Mouse (Mus musculus) kidney, adult 9 months (tissue): ENCODE measurements at regions not wholly inside any gene's neighbourhood (a gene's known extent, or its start where the extent isn't known, plus 50 kb on each side); places are given as distances from the start of the nearest gene placed in this dataset.
A peak's percentile ranks its signal among the peaks of the same experiment; 100 is the strongest.

Experiments
- DNase-seq: peaks from one replicate; pipeline ENCODE4 v3.0.0; 2022

- DNase-seq, result no peak
Observed at GRCm38 (mm10) chr5:64401737-64402136, 245.6 kb downstream of the Tbc1d1 start.

DNA sequence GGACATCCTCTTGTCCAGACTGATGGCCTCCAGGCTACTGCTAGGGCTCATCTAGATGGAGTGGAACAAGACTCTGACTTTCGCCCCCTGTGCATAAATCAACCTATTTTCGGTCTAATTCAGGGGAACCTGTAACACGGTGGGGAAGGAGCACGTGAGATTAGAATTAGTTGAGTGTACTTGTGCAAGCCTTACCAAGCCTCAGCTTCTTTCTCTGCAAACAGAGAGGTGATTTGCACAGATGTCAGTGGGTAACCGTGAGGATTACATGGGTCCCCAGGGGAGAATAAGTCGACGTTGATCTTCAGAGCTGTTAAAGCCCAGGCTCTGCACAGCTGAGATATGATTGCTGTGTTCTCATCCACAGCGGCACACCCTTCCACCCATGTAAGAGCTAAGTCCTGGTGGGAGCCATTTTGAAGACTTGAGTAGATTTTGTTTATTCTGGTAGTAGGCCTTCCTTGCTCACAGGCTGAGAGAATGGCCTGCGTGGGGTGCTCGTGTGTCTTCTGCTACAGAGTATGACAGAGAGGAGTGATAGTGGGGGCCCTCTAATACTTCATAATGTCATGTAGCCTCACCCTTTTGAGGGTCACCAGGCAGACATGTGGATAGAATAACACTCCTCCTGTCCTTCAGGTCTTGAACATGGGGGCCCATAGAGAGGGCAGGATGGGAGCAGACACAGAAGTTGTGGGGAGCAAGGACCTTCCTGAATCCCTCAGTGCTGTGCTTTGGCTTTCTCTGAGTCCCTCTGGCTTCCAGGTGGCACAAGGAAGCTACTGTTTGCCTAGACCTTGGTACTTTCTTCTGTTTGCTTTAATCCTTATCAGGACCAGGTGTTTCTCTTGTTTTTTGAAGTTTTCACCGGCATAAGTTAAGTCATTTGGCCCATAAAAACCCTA lies 247.2 kb downstream of the Tbc1d1 start:
- DNase-seq, result no peak

DNA sequence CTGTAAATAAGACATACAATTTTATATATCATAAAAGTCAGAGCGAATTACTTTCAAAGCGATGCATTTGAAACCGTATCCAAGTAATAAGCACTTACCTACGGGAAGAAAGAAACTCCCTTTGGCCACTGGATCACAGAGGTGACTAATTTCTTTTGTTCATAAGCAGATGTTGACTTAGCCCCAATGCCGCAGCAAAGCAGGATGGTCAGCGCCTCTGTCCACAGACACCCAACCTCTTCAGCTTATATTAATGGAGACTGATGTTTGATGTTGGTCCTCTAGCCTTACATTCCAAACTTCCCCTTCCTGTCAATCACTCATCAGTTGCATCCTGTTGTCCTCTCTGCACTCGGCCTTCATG lies 247.9 kb downstream of the Tbc1d1 start:
- DNase-seq, result no peak

DNA sequence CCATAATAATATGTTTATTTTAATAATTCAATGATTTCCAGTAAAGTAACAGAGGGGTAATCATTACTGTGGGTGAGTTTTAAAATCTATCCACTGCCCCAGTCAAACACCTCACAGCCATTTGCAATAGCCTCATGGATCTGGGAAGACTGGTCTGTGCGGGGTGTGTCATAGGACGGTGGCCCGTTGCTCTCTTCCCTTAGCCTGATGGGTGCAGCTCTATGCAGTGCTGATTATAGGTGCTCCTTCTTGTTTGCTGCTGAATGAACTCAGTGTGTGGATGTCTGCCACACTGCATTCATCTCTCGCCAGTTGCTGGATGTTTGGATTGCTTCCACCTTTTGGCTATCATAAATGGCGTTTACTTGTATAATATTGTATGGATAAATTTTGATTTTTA lies 248.4 kb downstream of the Tbc1d1 start:
- DNase-seq, result no peak

GRCm38 (mm10) chr5:64408938-64409337 lies 252.8 kb downstream of the Tbc1d1 start:
- no peak for DNase-seq

DNA sequence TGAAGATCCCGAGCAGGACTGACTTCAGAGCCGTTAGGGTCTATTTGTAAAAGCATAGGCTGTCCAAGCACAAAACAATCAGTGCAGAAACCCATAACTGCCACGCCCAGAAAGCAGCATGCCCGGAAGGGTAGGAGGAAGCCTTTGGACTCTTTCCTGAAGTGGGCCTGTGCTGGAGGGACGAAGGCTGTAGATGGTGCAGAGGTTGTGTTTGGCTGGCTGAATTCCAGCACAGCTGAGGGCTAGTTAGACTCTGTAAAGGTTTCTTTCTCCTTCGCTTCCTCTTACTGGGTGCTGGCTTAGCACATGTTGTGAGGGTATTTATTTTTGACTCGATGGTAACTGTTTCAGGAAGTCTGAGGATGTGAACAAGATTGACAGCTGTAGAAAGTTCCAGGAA lies 254.5 kb downstream of the Tbc1d1 start:
- DNase-seq, result peak; percentile 60

GRCm38 (mm10) chr5:64414519-64414918 lies 258.4 kb downstream of the Tbc1d1 start:
- no peak for DNase-seq

DNA sequence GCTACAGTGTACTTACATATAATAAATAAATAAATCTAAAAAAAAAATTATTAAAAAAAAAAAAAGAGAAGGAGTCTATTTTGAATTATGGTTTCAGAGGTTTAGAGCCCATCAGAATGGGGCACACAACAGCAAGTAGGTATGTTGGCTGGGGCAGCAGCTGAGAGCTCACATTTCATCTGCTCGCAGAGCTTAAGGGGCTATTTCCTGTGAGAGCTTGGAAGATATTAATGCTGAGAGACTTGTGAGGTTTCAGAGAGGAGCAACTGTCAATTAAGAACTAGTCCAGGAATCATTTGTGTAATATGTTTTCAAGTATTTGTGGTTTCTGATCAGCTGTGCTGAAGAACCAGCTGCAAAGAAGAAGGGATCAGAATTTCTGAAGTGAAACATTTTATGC lies 263.3 kb downstream of the Tbc1d1 start:
- DNase-seq, result no peak

DNA sequence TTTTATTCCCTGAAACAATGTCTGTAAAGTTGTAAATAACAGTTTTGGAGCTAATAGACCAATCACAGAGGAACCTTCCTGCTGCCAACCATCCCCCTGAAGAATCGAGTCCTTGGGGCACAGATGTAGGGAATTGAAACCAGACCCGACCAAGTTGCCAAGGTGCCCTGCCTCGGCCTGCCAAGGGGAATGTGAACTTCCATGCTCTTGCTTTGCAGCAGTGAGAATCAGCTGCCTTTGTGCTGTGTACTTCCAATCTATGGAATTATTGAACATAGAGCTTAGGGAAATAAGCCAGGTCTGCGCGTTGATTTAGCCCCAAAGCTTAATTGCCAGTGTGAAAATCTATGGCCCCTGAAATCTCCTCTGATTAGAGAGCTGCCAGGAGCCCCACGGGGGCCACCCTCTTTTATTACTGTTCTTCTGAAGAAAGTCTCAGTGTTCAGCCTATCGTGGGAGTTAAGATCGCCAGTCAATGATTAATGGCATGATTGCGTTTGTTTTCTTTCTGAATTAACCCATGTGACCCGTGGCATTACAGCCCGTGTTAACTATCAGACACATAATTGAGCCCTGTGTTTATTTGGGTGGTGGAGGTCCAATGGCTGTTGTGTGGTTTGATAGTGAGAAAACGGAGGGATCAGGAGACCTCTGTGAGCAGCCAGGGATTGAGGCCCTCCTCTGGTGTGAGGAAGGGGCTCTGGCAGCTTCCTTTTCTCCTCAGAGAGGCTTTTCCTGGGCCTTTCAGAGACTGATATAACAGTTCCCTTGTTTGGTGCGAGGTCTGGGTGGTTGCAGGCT lies 266.9 kb downstream of the Tbc1d1 start:
- DNase-seq, result peak; percentile 64

DNA sequence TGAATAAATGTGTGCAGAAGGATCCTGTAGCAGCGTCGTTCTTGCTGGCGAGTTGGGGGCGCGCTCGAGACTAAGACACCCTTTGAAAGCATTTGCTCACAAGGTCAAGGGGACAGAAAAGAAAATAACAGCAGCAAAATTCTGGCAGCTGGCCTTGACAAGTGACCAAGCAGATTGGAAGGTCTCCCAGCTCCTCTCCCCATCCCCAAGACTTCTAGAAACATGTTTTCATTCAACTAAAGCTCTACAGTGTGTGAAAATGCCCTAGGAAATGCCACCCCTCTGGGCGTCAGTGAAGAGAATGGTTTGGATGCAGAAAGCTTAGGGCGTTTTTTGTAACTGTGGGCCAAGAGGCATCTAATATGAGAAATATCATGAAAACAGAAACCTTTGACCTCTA lies 272.7 kb downstream of the Tbc1d1 start:
- peak; percentile 19 for DNase-seq

GRCm38 (mm10) chr5:64430501-64430900 lies 274.4 kb downstream of the Tbc1d1 start:
- no peak for DNase-seq

GRCm38 (mm10) chr5:64431624-64432023 lies 275.5 kb downstream of the Tbc1d1 start:
- peak; percentile 27 for DNase-seq

- DNase-seq, result no peak
Observed at GRCm38 (mm10) chr5:64433786-64434185, 277.7 kb downstream of the Tbc1d1 start.

DNA sequence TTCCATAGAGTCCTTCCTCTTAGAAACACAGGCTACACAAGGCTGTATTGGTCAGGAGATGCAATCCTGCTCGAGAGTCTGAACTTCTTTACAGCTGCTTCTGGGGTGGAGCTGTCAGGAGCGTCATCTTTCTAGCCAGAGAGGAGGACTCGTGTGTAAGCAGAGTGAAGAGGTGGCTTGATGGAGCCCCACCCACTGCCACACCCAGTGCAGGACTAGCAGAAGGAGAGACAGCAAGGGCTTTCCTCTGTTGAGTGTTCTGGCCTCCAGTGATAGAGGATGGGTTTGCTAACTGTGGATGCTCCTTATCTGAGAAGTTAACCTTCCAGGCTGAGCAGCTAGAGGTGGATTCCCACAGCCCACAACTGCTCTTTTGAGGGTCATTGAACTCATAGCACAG lies 279.4 kb downstream of the Tbc1d1 start:
- DNase-seq, result no peak

DNA sequence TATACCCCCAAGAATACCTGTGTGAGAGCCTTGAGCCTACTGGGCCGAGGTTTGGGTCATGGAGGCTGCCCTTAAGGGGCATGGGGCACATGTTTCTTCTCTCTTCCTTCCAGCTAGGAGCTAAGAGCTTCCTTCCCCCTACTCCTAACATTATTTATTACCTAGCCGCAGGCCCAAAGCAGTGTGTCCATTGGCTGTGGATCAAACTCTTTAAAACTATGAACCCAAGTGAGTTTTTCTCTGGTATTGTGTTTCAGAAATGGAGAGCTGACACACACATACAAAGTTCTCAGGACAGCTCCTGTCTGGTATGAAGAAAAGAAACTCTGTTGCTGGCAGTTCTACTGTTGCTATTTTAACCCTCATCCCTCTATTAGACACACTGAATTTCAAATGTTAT lies 279.9 kb downstream of the Tbc1d1 start:
- no peak for DNase-seq

DNA sequence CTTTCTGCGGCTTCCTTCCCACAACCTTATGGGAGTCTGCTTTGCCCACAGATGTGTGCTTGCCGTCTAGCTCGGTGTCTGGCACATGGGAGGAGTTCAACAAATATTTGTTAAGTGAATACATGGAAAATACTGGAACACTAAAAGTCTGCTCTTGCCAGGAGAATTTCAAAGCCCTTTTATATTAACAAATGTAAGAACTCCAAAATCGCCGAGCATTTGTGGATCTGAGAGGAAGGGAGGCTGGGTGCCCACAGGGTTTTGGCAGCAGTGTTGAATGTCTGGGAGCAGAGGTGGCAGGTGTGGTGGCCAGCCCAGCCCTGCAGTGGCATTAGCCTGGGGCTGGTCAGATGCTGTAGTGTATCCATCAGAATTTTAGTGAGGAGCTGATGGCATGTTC lies 281.6 kb downstream of the Tbc1d1 start:
- no peak for DNase-seq

GRCm38 (mm10) chr5:64438446-64439134 lies 282.5 kb downstream of the Tbc1d1 start:
- no peak for DNase-seq

- DNase-seq, result no peak
Observed at GRCm38 (mm10) chr5:64447847-64448246, 291.7 kb downstream of the Tbc1d1 start.

DNA sequence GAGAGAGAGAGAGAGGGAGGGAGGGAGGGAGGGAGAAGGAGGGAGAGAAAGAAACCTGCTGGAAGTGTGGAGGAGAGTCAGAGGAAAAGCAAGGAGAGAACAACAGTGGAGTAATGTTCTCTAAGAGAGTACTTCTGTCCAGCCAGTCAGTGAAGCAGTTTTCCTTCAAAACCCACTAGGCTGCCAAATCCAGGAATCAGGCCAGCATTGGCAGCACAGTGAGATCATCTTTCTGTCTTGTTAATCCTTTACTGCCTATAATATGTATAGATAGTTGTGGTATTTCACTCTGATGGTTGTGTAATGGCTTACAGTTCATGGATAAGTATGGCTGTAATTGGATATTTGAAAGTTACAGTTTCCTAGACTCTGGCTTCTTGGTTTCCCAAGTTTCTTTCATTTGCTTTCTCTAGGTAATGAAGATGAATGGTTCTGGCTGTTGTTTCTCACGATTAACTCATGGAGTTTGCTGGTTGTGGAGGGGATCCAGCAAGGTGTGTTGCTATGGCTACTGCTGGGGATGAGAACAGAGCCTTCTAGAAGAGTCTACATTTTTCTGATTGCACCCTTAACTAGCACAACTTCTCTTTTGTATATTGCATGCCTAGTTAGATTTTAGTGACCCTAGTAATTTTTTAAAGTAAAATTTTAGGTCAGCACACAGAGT lies 296.7 kb downstream of the Tbc1d1 start:
- no peak for DNase-seq

- no peak for DNase-seq
Observed at GRCm38 (mm10) chr5:64459807-64460206, 303.7 kb downstream of the Tbc1d1 start.

DNA sequence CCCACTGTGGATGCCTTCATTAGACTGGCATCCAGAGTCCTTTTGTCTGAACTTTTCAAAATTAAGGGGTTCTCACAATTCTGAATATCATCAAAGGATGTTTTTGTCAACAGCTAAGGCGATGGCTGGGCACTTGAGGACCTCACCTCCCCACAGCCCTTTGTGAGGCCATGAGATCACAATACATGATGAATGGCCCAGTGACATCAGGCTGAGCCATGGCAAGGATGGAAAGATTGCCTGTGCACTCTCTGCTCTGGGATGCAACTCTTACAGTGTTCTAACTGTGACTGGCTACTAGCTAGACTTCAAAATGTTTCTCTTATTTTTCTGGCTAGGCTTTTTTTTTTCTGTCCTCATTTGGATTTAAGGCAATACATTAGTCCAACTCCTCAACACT lies 304.8 kb downstream of the Tbc1d1 start:
- DNase-seq, result no peak

DNA sequence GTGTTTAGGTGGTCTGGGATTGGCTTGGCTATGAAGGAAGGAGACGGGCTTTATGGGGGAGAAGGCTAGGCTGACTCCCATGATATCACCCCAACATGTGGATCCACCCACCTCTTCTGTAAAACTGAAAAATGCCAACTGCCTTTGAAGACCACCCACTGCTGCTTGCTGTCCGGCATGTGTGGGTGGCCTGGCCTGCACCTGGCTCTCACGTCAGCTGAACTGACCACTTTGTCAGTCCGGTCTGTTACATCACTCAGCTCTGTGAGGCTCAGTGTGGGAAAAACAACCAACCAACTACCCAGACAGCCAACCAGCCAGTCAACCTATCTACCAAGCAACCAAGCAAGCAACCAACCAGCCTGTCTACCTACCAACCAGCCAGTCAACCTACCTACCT lies 305.5 kb downstream of the Tbc1d1 start:
- no peak for DNase-seq

DNA sequence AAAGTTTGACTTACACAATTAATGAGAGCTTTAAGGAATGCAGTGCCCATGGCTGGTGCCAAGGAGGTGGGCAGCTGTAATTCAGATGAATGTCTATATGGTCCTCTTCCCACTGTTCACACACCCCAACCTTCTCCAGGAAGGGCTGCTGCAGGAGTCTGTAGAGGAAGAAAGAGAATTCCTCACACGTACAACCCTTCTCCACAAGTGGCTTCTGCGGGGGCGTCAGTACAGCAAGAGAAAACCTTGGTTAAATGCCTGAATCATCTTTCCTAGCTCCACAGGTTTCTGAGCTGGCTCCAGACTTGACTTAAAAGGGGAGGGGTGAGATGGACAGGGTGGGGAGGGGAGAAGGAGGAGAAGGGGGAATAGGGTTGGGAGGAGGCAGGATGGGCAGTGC lies 306.3 kb downstream of the Tbc1d1 start:
- DNase-seq, result no peak
